Mouse (Mus musculus): ENCODE data around the gene Pitpna. TPM values are rescaled to one million over a fixed set of nuclear protein-coding genes. Genes with fewer than 3 reads are reported as not detected.

The Pitpna gene
- polyA plus RNA-seq, 1 experiment from 2014 or later: 83.2 TPM

- ATAC-seq (ENCODE audit: insufficient number of reproducible peaks, insufficient read depth, low FRiP score, low read depth): no peak
- H3K27ac ChIP-seq (replicated peaks in 1 of 2; ENCODE audit: control insufficient read depth in 1 of 2, insufficient read depth in 1 of 2, low read depth in 2 of 2, low read length in 2 of 2): no peak overlapping the region
- H3K4me3 ChIP-seq (ENCODE audit: control insufficient read depth in 1 of 2, insufficient read depth in 1 of 2, low read depth in 1 of 2, low read length in 2 of 2): no peak overlapping the region
- H3K27me3 ChIP-seq (ENCODE audit: control insufficient read depth, insufficient read depth, low read length): no peaks in the 10 kb centered on the region
- WGBS: 72% methylated on average over 4 of the region's 4 CpGs
- H3K4me1 ChIP-seq (ENCODE audit: control insufficient read depth in 2 of 2, insufficient read depth in 2 of 2, low read length in 2 of 2): peaks cover 9 to 10% of the 10 kb centered on the region in 2 experiments
- H3K9ac ChIP-seq (ENCODE audit: low read length): no peak overlapping the region
- H3K4me2 ChIP-seq (ENCODE audit: low read length): no peak overlapping the region
- H3K9me3 ChIP-seq (ENCODE audit: control insufficient read depth, low read length): no peaks in the 10 kb centered on the region
- H3K36me3 ChIP-seq (ENCODE audit: control insufficient read depth, insufficient read depth, low read length): no peaks in the 10 kb centered on the region
Observed at GRCm38 (mm10) chr11:75585061-75585460, 2.8 kb upstream of the Pitpna start.

- no peak for ATAC-seq (ENCODE audit: insufficient number of reproducible peaks, insufficient read depth, low FRiP score, low read depth)
- H3K27me3 ChIP-seq (ENCODE audit: control insufficient read depth, insufficient read depth, low read length): no peaks in the 10 kb centered on the region
- H3K4me3 ChIP-seq (ENCODE audit: control insufficient read depth in 1 of 2, insufficient read depth in 1 of 2, low read depth in 1 of 2, low read length in 2 of 2): no peak overlapping the region
- peaks cover under 1% of the 10 kb centered on the region; the same call in 1 of the 2 replicates for H3K36me3 ChIP-seq (ENCODE audit: control insufficient read depth, insufficient read depth, low read length)
- peaks cover 9 to 11% of the 10 kb centered on the region in 2 experiments for H3K4me1 ChIP-seq (ENCODE audit: control insufficient read depth in 2 of 2, insufficient read depth in 2 of 2, low read length in 2 of 2)
- H3K27ac ChIP-seq (replicated peaks in 1 of 2; ENCODE audit: control insufficient read depth in 1 of 2, insufficient read depth in 1 of 2, low read depth in 2 of 2, low read length in 2 of 2): no peak overlapping the region
- WGBS: 66% methylated on average over 5 of the region's 5 CpGs
- no peak overlapping the region for H3K9ac ChIP-seq (ENCODE audit: low read length)
- H3K4me2 ChIP-seq (ENCODE audit: low read length): no peak overlapping the region
- no peaks in the 10 kb centered on the region for H3K9me3 ChIP-seq (ENCODE audit: control insufficient read depth, low read length)
Observed at GRCm38 (mm10) chr11:75585978-75586377, 1.9 kb upstream of the Pitpna start.

- Histone ChIP-seq H3K36me3 (ENCODE audit: control insufficient read depth, insufficient read depth, low read length) (peaks cover 8% of the 10 kb centered on the region; the same call in 1 of the 2 replicates), H3K9ac (ENCODE audit: low read length) (0 out of 2 replicates have a peak overlapping the region, but pooled peaks have one; percentile 3), H3K27ac (replicated peaks in 1 of 2; ENCODE audit: control insufficient read depth in 1 of 2, insufficient read depth in 1 of 2, low read depth in 2 of 2, low read length in 2 of 2) (no peak overlapping the region), H3K4me1 (ENCODE audit: control insufficient read depth in 2 of 2, insufficient read depth in 2 of 2, low read length in 2 of 2) (peaks cover 9 to 11% of the 10 kb centered on the region in 2 experiments), H3K4me2 (ENCODE audit: low read length) (no peak overlapping the region), H3K4me3 (ENCODE audit: control insufficient read depth in 1 of 2, insufficient read depth in 1 of 2, low read depth in 1 of 2, low read length in 2 of 2) (no peak overlapping the region), H3K27me3 (ENCODE audit: control insufficient read depth, insufficient read depth, low read length) (no peaks in the 10 kb centered on the region), H3K9me3 (ENCODE audit: control insufficient read depth, low read length) (no peaks in the 10 kb centered on the region)
- 74% methylated on average over 5 of the region's 5 CpGs for WGBS
- ATAC-seq (ENCODE audit: insufficient number of reproducible peaks, insufficient read depth, low FRiP score, low read depth): no peak
Observed at GRCm38 (mm10) chr11:75586963-75587362, 934 bp upstream of the Pitpna start.

GRCm38 (mm10) chr11:75588285-75588941 lies 516 bp downstream of the Pitpna start:
- no peaks in the 10 kb centered on the region for H3K9me3 ChIP-seq (ENCODE audit: control insufficient read depth, low read length)
- peak; percentile 68 for ATAC-seq (ENCODE audit: insufficient number of reproducible peaks, insufficient read depth, low FRiP score, low read depth)
- H3K9ac ChIP-seq (ENCODE audit: low read length): peak overlapping the region; percentile 81
- peaks cover 9 to 11% of the 10 kb centered on the region in 2 experiments for H3K4me1 ChIP-seq (ENCODE audit: control insufficient read depth in 2 of 2, insufficient read depth in 2 of 2, low read length in 2 of 2)
- under 1% methylated on average over 37 of the region's 37 CpGs for WGBS
- peaks cover 22% of the 10 kb centered on the region for H3K36me3 ChIP-seq (ENCODE audit: control insufficient read depth, insufficient read depth, low read length)
- H3K4me3 ChIP-seq (ENCODE audit: control insufficient read depth in 1 of 2, insufficient read depth in 1 of 2, low read depth in 1 of 2, low read length in 2 of 2): peak overlapping the region; percentile 64 to 73
- H3K4me2 ChIP-seq (ENCODE audit: low read length): peak overlapping the region; percentile 80
- no peaks in the 10 kb centered on the region for H3K27me3 ChIP-seq (ENCODE audit: control insufficient read depth, insufficient read depth, low read length)
- peak overlapping the region; percentile 61 to 88 for H3K27ac ChIP-seq (replicated peaks in 1 of 2; ENCODE audit: control insufficient read depth in 1 of 2, insufficient read depth in 1 of 2, low read depth in 2 of 2, low read length in 2 of 2)

GRCm38 (mm10) chr11:75592612-75593011 lies 4.7 kb downstream of the Pitpna start:
- Histone ChIP-seq H3K9me3 (ENCODE audit: control insufficient read depth, low read length) (no peaks in the 10 kb centered on the region), H3K9ac (ENCODE audit: low read length) (no peak overlapping the region), H3K27ac (replicated peaks in 1 of 2; ENCODE audit: control insufficient read depth in 1 of 2, insufficient read depth in 1 of 2, low read depth in 2 of 2, low read length in 2 of 2) (no peak overlapping the region), H3K36me3 (ENCODE audit: control insufficient read depth, insufficient read depth, low read length) (peaks cover 54% of the 10 kb centered on the region), H3K4me1 (ENCODE audit: control insufficient read depth in 2 of 2, insufficient read depth in 2 of 2, low read length in 2 of 2) (peaks cover 15 to 25% of the 10 kb centered on the region in 2 experiments), H3K27me3 (ENCODE audit: control insufficient read depth, insufficient read depth, low read length) (no peaks in the 10 kb centered on the region), H3K4me2 (ENCODE audit: low read length) (no peak overlapping the region), H3K4me3 (ENCODE audit: control insufficient read depth in 1 of 2, insufficient read depth in 1 of 2, low read depth in 1 of 2, low read length in 2 of 2) (no peak overlapping the region)
- ATAC-seq (ENCODE audit: insufficient number of reproducible peaks, insufficient read depth, low FRiP score, low read depth): no peak
- 79% methylated on average over 5 of the region's 5 CpGs for WGBS

GRCm38 (mm10) chr11:75594431-75594830 lies 6.5 kb downstream of the Pitpna start:
- no peaks in the 10 kb centered on the region for H3K27me3 ChIP-seq (ENCODE audit: control insufficient read depth, insufficient read depth, low read length)
- H3K9ac ChIP-seq (ENCODE audit: low read length): no peak overlapping the region
- H3K4me3 ChIP-seq (ENCODE audit: control insufficient read depth in 1 of 2, insufficient read depth in 1 of 2, low read depth in 1 of 2, low read length in 2 of 2): no peak overlapping the region
- H3K36me3 ChIP-seq (ENCODE audit: control insufficient read depth, insufficient read depth, low read length): peaks cover 72% of the 10 kb centered on the region
- H3K27ac ChIP-seq (replicated peaks in 1 of 2; ENCODE audit: control insufficient read depth in 1 of 2, insufficient read depth in 1 of 2, low read depth in 2 of 2, low read length in 2 of 2): no peak overlapping the region
- no peak overlapping the region for H3K4me2 ChIP-seq (ENCODE audit: low read length)
- no peaks in the 10 kb centered on the region for H3K9me3 ChIP-seq (ENCODE audit: control insufficient read depth, low read length)
- H3K4me1 ChIP-seq (ENCODE audit: control insufficient read depth in 2 of 2, insufficient read depth in 2 of 2, low read length in 2 of 2): peaks cover 7 to 17% of the 10 kb centered on the region in 2 experiments; a peak in 3 of 4 replicates
- ATAC-seq (ENCODE audit: insufficient number of reproducible peaks, insufficient read depth, low FRiP score, low read depth): no peak
- 85% methylated on average over 9 of the region's 9 CpGs for WGBS

- H3K27ac ChIP-seq (replicated peaks in 1 of 2; ENCODE audit: control insufficient read depth in 1 of 2, insufficient read depth in 1 of 2, low read depth in 2 of 2, low read length in 2 of 2): 0 out of 4 replicates have a peak overlapping the region, but pooled peaks of 1 of the 2 experiments have one; percentile 8
- no peak overlapping the region for H3K4me2 ChIP-seq (ENCODE audit: low read length)
- no peaks in the 10 kb centered on the region for H3K9me3 ChIP-seq (ENCODE audit: control insufficient read depth, low read length)
- WGBS: 58% methylated on average over 2 of the region's 2 CpGs
- no peak for ATAC-seq (ENCODE audit: insufficient number of reproducible peaks, insufficient read depth, low FRiP score, low read depth)
- no peaks in the 10 kb centered on the region for H3K27me3 ChIP-seq (ENCODE audit: control insufficient read depth, insufficient read depth, low read length)
- no peak overlapping the region for H3K4me3 ChIP-seq (ENCODE audit: control insufficient read depth in 1 of 2, insufficient read depth in 1 of 2, low read depth in 1 of 2, low read length in 2 of 2)
- H3K4me1 ChIP-seq (ENCODE audit: control insufficient read depth in 2 of 2, insufficient read depth in 2 of 2, low read length in 2 of 2): peaks cover 4 to 16% of the 10 kb centered on the region in 2 experiments; a peak in 3 of 4 replicates
- H3K36me3 ChIP-seq (ENCODE audit: control insufficient read depth, insufficient read depth, low read length): peaks cover 78% of the 10 kb centered on the region
- no peak overlapping the region for H3K9ac ChIP-seq (ENCODE audit: low read length)
Observed at GRCm38 (mm10) chr11:75595404-75595803, 7.5 kb downstream of the Pitpna start.
